Mouse (Mus musculus) liver, embryonic 15.5 days (tissue): ENCODE data around the gene Gm3573. TPM values are rescaled to one million over a fixed set of nuclear protein-coding genes. Genes with fewer than 3 reads are reported as not detected.
"Not testable (repeated sequence)": the region's sequence is repeated elsewhere in the genome, so short reads cannot be mapped to it uniquely, and the experiment has no call there.

Experiments used
- ATAC-seq: fragments of 200-750 bp; cut with Nextera tagmentation; 2 replicates; pipeline ENCODE4 v1.8.0; 2017; ENCODE audit warnings: moderate number of reproducible peaks, mild to moderate bottlenecking, moderate library complexity; ENCODE audit not compliant: insufficient read depth
- H3K27ac ChIP-seq: fragments of 300-500 bp; sonication (generic); replicated peaks from 2 replicates; pipeline ENCODE4 v1.5.1; 2015; ENCODE audit warnings: mild to moderate bottlenecking, inconsistent platforms
- H3K27me3 ChIP-seq: fragments of 300-500 bp; sonication (generic); 2 replicates; pipeline ENCODE4 v1.6.1; 2015; ENCODE audit warnings: mild to moderate bottlenecking, inconsistent platforms
- H3K36me3 ChIP-seq: fragments of 300-500 bp; sonication (generic); replicated peaks from 2 replicates; pipeline ENCODE4 v1.6.1; 2015; ENCODE audit warnings: moderate library complexity, mild to moderate bottlenecking, inconsistent platforms
- H3K4me1 ChIP-seq: fragments of 300-500 bp; sonication (generic); replicated peaks from 2 replicates; pipeline ENCODE4 v1.6.1; 2015; ENCODE audit warnings: inconsistent platforms
- H3K4me2 ChIP-seq: fragments of 300-500 bp; sonication (generic); 2 replicates; pipeline ENCODE4 v1.6.1; 2015; ENCODE audit warnings: moderate library complexity, mild to moderate bottlenecking, inconsistent platforms
- H3K4me3 ChIP-seq: fragments of 300-500 bp; sonication (generic); replicated peaks from 2 replicates; pipeline ENCODE4 v1.5.1; 2015; ENCODE audit warnings: mild to moderate bottlenecking, inconsistent platforms
- H3K9ac ChIP-seq: fragments of 300-500 bp; sonication (generic); 2 replicates; pipeline ENCODE4 v1.6.1; 2015; ENCODE audit warnings: moderate library complexity, mild to moderate bottlenecking, inconsistent platforms
- H3K9me3 ChIP-seq: fragments of 300-500 bp; sonication (generic); replicated peaks from 2 replicates; pipeline ENCODE4 v1.6.1; 2016; ENCODE audit warnings: inconsistent platforms
- WGBS: fragments of 180-500 bp; shearing (Covaris S2); methylation state at CpG from one replicate; pipeline ENCODE4 v1.1.7; 2015; ENCODE audit warnings: mixed read lengths; ENCODE audit not compliant: insufficient replicate concordance; 5-methylcytosine and 5-hydroxymethylcytosine counted together
- polyA plus RNA-seq: library from polyadenylated mRNA; unstranded; fragments of >200 nt; fragmentation: Nextera tagmentation; extraction: Ambion mirVana; gene quantifications from 2 replicates; pipeline ENCODE4 v1.2.1, GENCODE M21; 2015

Gene Gm3573
- polyA plus RNA-seq: not detected in 2 replicates

- H3K9ac ChIP-seq, H3K27me3 ChIP-seq, H3K4me2 ChIP-seq, H3K4me1 ChIP-seq, H3K9me3 ChIP-seq, H3K27ac ChIP-seq, ATAC-seq, H3K4me3 ChIP-seq, H3K36me3 ChIP-seq: not testable (repeated sequence)
- no CpG with 5 or more reads among the region's 1 CpGs for WGBS
These were observed at the start of gene Gm3573 for GRCm38 (mm10) chr14:42190691-42191090. TSS of gene Gm3573 (minus strand) at chr14:42190791.

- H3K4me1 ChIP-seq, H3K27ac ChIP-seq, ATAC-seq, H3K9me3 ChIP-seq, H3K4me3 ChIP-seq, H3K9ac ChIP-seq, H3K27me3 ChIP-seq, H3K36me3 ChIP-seq, H3K4me2 ChIP-seq: not testable (repeated sequence)
- WGBS: 57% methylated on average over 8 of the region's 10 CpGs
These were observed 26.4 kb upstream of the Gm3573 start for GRCm38 (mm10) chr14:42216766-42217537.

- not testable (repeated sequence) for ATAC-seq, H3K4me1 ChIP-seq
These were observed 6.7 kb downstream of the Gm3573 start for GRCm38 (mm10) chr14:42183936-42184335.

GRCm38 (mm10) chr14:42162522-42162921 lies 28.1 kb downstream of the Gm3573 start, which contains the start of gene Gm17027:
TSS of gene Gm17027 (minus strand) at chr14:42162622.
- 75% methylated on average over 1 of the region's 2 CpGs for WGBS
- H3K9ac ChIP-seq, ATAC-seq: not testable (repeated sequence)

More at GRCm38 (mm10) chr14:42183936-42184335, 6.7 kb downstream of the Gm3573 start:
- H3K27ac ChIP-seq, H3K36me3 ChIP-seq, H3K4me2 ChIP-seq, H3K9me3 ChIP-seq, H3K9ac ChIP-seq, H3K27me3 ChIP-seq, H3K4me3 ChIP-seq: not testable (repeated sequence)
- 56% methylated on average over 3 of the region's 3 CpGs for WGBS

More at GRCm38 (mm10) chr14:42162522-42162921, 28.1 kb downstream of the Gm3573 start, which contains the start of gene Gm17027:
- not testable (repeated sequence) for H3K27me3 ChIP-seq, H3K36me3 ChIP-seq, H3K4me1 ChIP-seq, H3K9me3 ChIP-seq, H3K4me3 ChIP-seq, H3K27ac ChIP-seq, H3K4me2 ChIP-seq

Other genes starting within 250 kb of the Gm3573 start
- not detected in 2 replicates for gene 1700024B05Rik, start 246.8 kb downstream of the Gm3573 start, polyA plus RNA-seq
- gene Gm6401, start 222.9 kb downstream of the Gm3573 start, polyA plus RNA-seq: not detected in 2 replicates
- not detected in 2 replicates for gene Gm3543, start 207.5 kb downstream of the Gm3573 start, polyA plus RNA-seq
- gene Gm7951, start 73.4 kb downstream of the Gm3573 start, polyA plus RNA-seq: not detected in 2 replicates
- not detected in 2 replicates for gene Gm17027, start 28.2 kb downstream of the Gm3573 start, polyA plus RNA-seq
- not detected in 2 replicates for gene Gm17026, start 69.3 kb upstream of the Gm3573 start, polyA plus RNA-seq
- not detected in 2 replicates for gene Gm9611, start 106.6 kb upstream of the Gm3573 start, polyA plus RNA-seq
- gene Gm7995, start 119.4 kb upstream of the Gm3573 start, polyA plus RNA-seq: not detected in 2 replicates
- not detected in 2 replicates for gene Gm8005, start 248.9 kb upstream of the Gm3573 start, polyA plus RNA-seq